Mouse (Mus musculus) CH12.LX (cell line): ENCODE measurements around the gene Doxl2. TPM values are rescaled to one million over a fixed set of nuclear protein-coding genes. Genes with fewer than 3 reads are reported as not detected.

Experiments used
- DNase-seq: peaks from one replicate; pipeline ENCODE4 v3.0.0-alpha.2; 2013; ENCODE audit errors: extremely low read depth
- H3K27ac ChIP-seq: 2 replicates; pipeline ENCODE4 v1.5.1; 2012; ENCODE audit warnings: low read depth, mild to moderate bottlenecking, control low read depth, moderate library complexity; ENCODE audit not compliant: insufficient read depth
- H3K27me3 ChIP-seq: replicated peaks from 2 replicates; pipeline ENCODE3; 2012; ENCODE audit warnings: inconsistent platforms
- H3K36me3 ChIP-seq, 2 experiments: replicated peaks in 1 of 2; 2 replicates each; pipeline versions ENCODE3 to v1.6.1; 2012; ENCODE audit warnings: inconsistent platforms in 1 of 2, low read length in 1 of 2, mild to moderate bottlenecking in 1 of 2, mixed read lengths in 1 of 2, moderate library complexity in 1 of 2; ENCODE audit not compliant: control insufficient read depth in 1 of 2, insufficient read depth in 1 of 2
- H3K4me1 ChIP-seq, 2 experiments: 2 replicates each; pipeline ENCODE4 v1.6.1; 2012; ENCODE audit warnings: inconsistent platforms in 1 of 2, moderate library complexity in 1 of 2; ENCODE audit not compliant: insufficient read depth in 2 of 2, control insufficient read depth in 1 of 2
- H3K4me2 ChIP-seq: 2 replicates; pipeline ENCODE4 v1.6.1; 2012; ENCODE audit warnings: low read depth, mild to moderate bottlenecking, control low read depth; ENCODE audit not compliant: poor library complexity, insufficient read depth, severe bottlenecking
- H3K4me3 ChIP-seq, 3 experiments: fragments of 150-350 bp in 1 of 3; sonication (generic) in 1 of 3; replicated peaks in 1 of 3; 2 replicates each; pipeline versions ENCODE3 to v1.5.1; 2011 to 2012; ENCODE audit warnings: low read depth in 2 of 3, low read length in 2 of 3, mild to moderate bottlenecking in 2 of 3, moderate library complexity in 2 of 3, control low read depth in 1 of 3, improper control_type of control experiment in 1 of 3, inconsistent platforms in 1 of 3, mixed read lengths in 1 of 3; ENCODE audit not compliant: poor library complexity in 1 of 3
- H3K79me2 ChIP-seq: replicated peaks from 2 replicates; pipeline ENCODE4 v1.6.1; 2012; ENCODE audit warnings: mild to moderate bottlenecking, moderate library complexity; ENCODE audit not compliant: control insufficient read depth, poor library complexity, insufficient read depth, severe bottlenecking; ENCODE audit errors: extremely low read depth
- H3K9ac ChIP-seq: 2 replicates; pipeline ENCODE4 v1.6.1; 2012; ENCODE audit warnings: low read depth, mild to moderate bottlenecking, control low read depth, moderate library complexity; ENCODE audit not compliant: insufficient read depth
- H3K9me3 ChIP-seq: replicated peaks from 2 replicates; pipeline ENCODE3; 2012; ENCODE audit warnings: low read length, inconsistent platforms, mixed read lengths
- CHD1 ChIP-seq: IDR thresholded peaks from 2 replicates; pipeline ENCODE4 v1.6.1; 2012; ENCODE audit warnings: low read depth, low read length, improper control_type of control experiment, inconsistent platforms
- CHD2 ChIP-seq: IDR thresholded peaks from 2 replicates; pipeline ENCODE4 v1.6.1; 2011; ENCODE audit warnings: low read length, improper control_type of control experiment
- CTCF ChIP-seq, 2 experiments: IDR thresholded peaks in 1 of 2; conservative IDR thresholded peaks in 1 of 2; 2 replicates each; pipeline ENCODE4 v1.5.1; 2011 to 2012; ENCODE audit warnings: low read depth in 2 of 2, low read length in 2 of 2, improper control_type of control experiment in 1 of 2, inconsistent platforms in 1 of 2, mild to moderate bottlenecking in 1 of 2, moderate library complexity in 1 of 2
- ELF1 ChIP-seq: IDR thresholded peaks from 2 replicates; pipeline ENCODE4 v1.6.1; 2014; ENCODE audit warnings: low read depth, mild to moderate bottlenecking, inconsistent platforms, low read length, improper control_type of control experiment
- ETS1 ChIP-seq: conservative IDR thresholded peaks from 2 replicates; pipeline ENCODE4 v1.6.1; 2012; ENCODE audit warnings: low read depth, mild to moderate bottlenecking, inconsistent platforms, low read length, improper control_type of control experiment, moderate library complexity
- GABPA ChIP-seq: IDR thresholded peaks from 2 replicates; pipeline ENCODE4 v1.6.1; 2012; ENCODE audit warnings: low read depth, low read length, improper control_type of control experiment, inconsistent platforms; ENCODE audit not compliant: insufficient replicate concordance
- HCFC1 ChIP-seq: IDR thresholded peaks from 2 replicates; pipeline ENCODE4 v1.6.1; 2012; ENCODE audit warnings: low read depth, mild to moderate bottlenecking, inconsistent platforms, low read length, improper control_type of control experiment
- JUND ChIP-seq: conservative IDR thresholded peaks from 2 replicates; pipeline ENCODE4 v1.6.1; 2011; ENCODE audit warnings: low read depth, low read length, improper control_type of control experiment
- KAT2A ChIP-seq: IDR thresholded peaks from 2 replicates; pipeline ENCODE4 v1.6.1; 2012; ENCODE audit warnings: low read length, improper control_type of control experiment, inconsistent platforms; ENCODE audit not compliant: insufficient replicate concordance
- MAFK ChIP-seq: IDR thresholded peaks from 2 replicates; pipeline ENCODE4 v1.6.1; 2011; ENCODE audit warnings: low read length, improper control_type of control experiment; ENCODE audit not compliant: insufficient replicate concordance
- MAX ChIP-seq: IDR thresholded peaks from 2 replicates; pipeline ENCODE4 v1.6.1; 2011; ENCODE audit warnings: low read length, improper control_type of control experiment
- MAZ ChIP-seq: IDR thresholded peaks from 2 replicates; pipeline ENCODE4 v1.6.1; 2012; ENCODE audit warnings: low read depth, mild to moderate bottlenecking, inconsistent platforms, low read length, improper control_type of control experiment, moderate library complexity
- MXI1 ChIP-seq: IDR thresholded peaks from 2 replicates; pipeline ENCODE4 v1.6.1; 2011; ENCODE audit warnings: mild to moderate bottlenecking, low read depth, low read length, improper control_type of control experiment
- NELFE ChIP-seq: IDR thresholded peaks from 2 replicates; pipeline ENCODE4 v1.6.1; 2011; ENCODE audit warnings: low read depth, low read length, improper control_type of control experiment
- NRF1 ChIP-seq: IDR thresholded peaks from 2 replicates; pipeline ENCODE4 v1.6.1; 2014; ENCODE audit warnings: low read depth, mild to moderate bottlenecking, inconsistent platforms, low read length, improper control_type of control experiment, moderate library complexity
- POLR2A ChIP-seq: IDR thresholded peaks from 2 replicates; pipeline ENCODE4 v1.6.1; 2011; ENCODE audit warnings: low read depth, mild to moderate bottlenecking, improper control_type of control experiment, low read length
- POLR2AphosphoS2 ChIP-seq: IDR thresholded peaks from 2 replicates; pipeline ENCODE4 v1.6.1; 2011; ENCODE audit warnings: low read depth, low read length, improper control_type of control experiment
- RAD21 ChIP-seq: IDR thresholded peaks from 2 replicates; pipeline ENCODE4 v1.6.1; 2011; ENCODE audit warnings: low read depth, mild to moderate bottlenecking, low read length, improper control_type of control experiment, moderate library complexity
- SIN3A ChIP-seq: IDR thresholded peaks from 2 replicates; pipeline ENCODE4 v1.6.1; 2012; ENCODE audit warnings: low read length, improper control_type of control experiment, inconsistent platforms
- SMC3 ChIP-seq: IDR thresholded peaks from 2 replicates; pipeline ENCODE4 v1.6.1; 2011; ENCODE audit warnings: low read depth, low read length, improper control_type of control experiment
- TBP ChIP-seq: conservative IDR thresholded peaks from 2 replicates; pipeline ENCODE4 v1.6.1; 2011; ENCODE audit warnings: low read depth, low read length, improper control_type of control experiment
- TCF12 ChIP-seq: IDR thresholded peaks from 2 replicates; pipeline ENCODE4 v1.6.1; 2014; ENCODE audit warnings: low read depth, mild to moderate bottlenecking, inconsistent platforms, low read length, improper control_type of control experiment
- UBTF ChIP-seq: IDR thresholded peaks from 2 replicates; pipeline ENCODE4 v1.6.1; 2012; ENCODE audit warnings: low read depth, mild to moderate bottlenecking, inconsistent platforms, low read length, improper control_type of control experiment, moderate library complexity
- USF1 ChIP-seq: IDR thresholded peaks from 2 replicates; pipeline ENCODE4 v1.6.1; 2014; ENCODE audit warnings: low read depth, mild to moderate bottlenecking, inconsistent platforms, low read length, improper control_type of control experiment
- ZC3H11A ChIP-seq: IDR thresholded peaks from 2 replicates; pipeline ENCODE4 v1.6.1; 2012; ENCODE audit warnings: low read depth, mild to moderate bottlenecking, inconsistent platforms, low read length, improper control_type of control experiment
- dilution Hi-C: fragments of 300-500 bp; cut with MboI; formaldehyde crosslinking; loops from 2 replicates; pipeline ENCODE4 v1.14.3; 2020; ENCODE audit warnings: low sequenced_read_pairs; ENCODE audit not compliant: extremely low pct_unique_long_range_greater_than_20kb, extremely low pct_ligation_motif_present
- in situ Hi-C: fragments of 300-500 bp; cut with MboI; formaldehyde crosslinking; loops from 3 replicates; pipeline ENCODE4 v1.14.3; 2019; ENCODE audit warnings: low sequenced_read_pairs, low pct_ligation_motif_present, low pct_unique_long_range_greater_than_20kb, mixed read lengths
- polyA plus RNA-seq: library from polyadenylated mRNA; unstranded; fragments of >175 nt; gene quantifications from 2 replicates; pipeline ENCODE4 v1.2.1, GENCODE M21; 2012; ENCODE audit warnings: low read depth; ENCODE audit not compliant: insufficient read length
- total RNA-seq, 2 experiments: library from RNA; depleted of rRNA; stranded (reverse); fragments of 300-350 nt in 1 of 2; fragments of >200 nt in 1 of 2; gene quantifications; 2 replicates each; pipeline ENCODE4 v1.2.3; 2012 to 2014

The Doxl2 gene
- total and polyA plus RNA-seq, 3 experiments = not detected

DNA sequence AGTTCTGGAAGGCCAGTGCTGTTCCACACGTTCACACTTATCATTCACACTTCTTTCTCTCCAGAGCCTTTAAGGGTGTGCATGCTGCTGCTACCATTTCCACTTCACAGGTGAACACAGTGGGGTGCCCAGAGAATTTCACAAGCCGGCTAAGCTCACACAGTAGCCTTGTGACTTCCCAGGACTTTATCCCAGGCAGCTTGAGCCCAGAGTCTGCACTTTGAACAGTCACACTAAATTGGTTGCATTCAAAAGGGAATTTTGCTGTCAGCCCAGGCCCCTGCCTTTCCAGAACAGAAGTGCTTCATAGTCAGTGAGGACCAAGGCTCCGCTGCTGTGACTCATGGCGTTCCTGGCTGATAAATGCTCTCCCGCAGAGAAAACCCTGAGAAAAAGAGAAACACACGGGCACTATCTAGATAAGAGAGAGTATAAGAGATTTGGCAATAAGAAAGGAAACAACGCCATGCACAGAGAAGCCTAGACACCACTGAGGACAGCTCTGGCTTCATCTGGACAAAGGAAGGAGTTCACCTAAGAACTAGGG lies 11.8 kb downstream of the Doxl2 start, which contains the start of gene Svs1:
Gene Svs1 (plus strand): TSS at position 418 of the 547 bp plus-strand sequence.
- Histone ChIP-seq H3K9me3 (no peaks in the 10 kb centered on the region), H3K27ac (no peak within 1 kb of the TSS), H3K9ac (no peak within 1 kb of the TSS), H3K4me1 (no peaks in the 10 kb centered on the region), H3K36me3 (no peaks in the 10 kb centered on the region), H3K79me2 (no peaks in the 10 kb centered on the region), H3K4me2 (no peak within 1 kb of the TSS), H3K4me3 (no peak within 1 kb of the TSS), H3K27me3 (no peaks in the 10 kb centered on the region)
- dilution Hi-C loops (no loop called here), in situ Hi-C loops (no loop called here)
- no peak for TF ChIP-seq ELF1
- no peak for TF ChIP-seq TCF12
- TF ChIP-seq NRF1 = no peak
- TF ChIP-seq SIN3A = no peak
- TF ChIP-seq RAD21 = no peak
- no peak for TF ChIP-seq MAX
- TF ChIP-seq UBTF = no peak
- no peak for TF ChIP-seq ZC3H11A
- no peak for TF ChIP-seq SMC3
- no peak for DNase-seq

GRCm38 (mm10) chr6:48989971-48990370 lies 15.2 kb downstream of the Doxl2 start:
- Histone ChIP-seq H3K4me2 (no peak overlapping the region), H3K4me3 (no peak overlapping the region), H3K79me2 (no peaks in the 10 kb centered on the region), H3K4me1 (no peaks in the 10 kb centered on the region), H3K9ac (no peak overlapping the region), H3K27ac (no peak overlapping the region), H3K9me3 (no peaks in the 10 kb centered on the region), H3K27me3 (peaks cover 1% of the 10 kb centered on the region), H3K36me3 (no peaks in the 10 kb centered on the region)
- dilution Hi-C loops (no loop called here), in situ Hi-C loops (no loop called here)
- no peak for DNase-seq
- no peak for TF ChIP-seq MXI1
- no peak for TF ChIP-seq MAX
- TF ChIP-seq MAZ = no peak
- TF ChIP-seq JUND = no peak
- no peak for TF ChIP-seq SMC3
- no peak for TF ChIP-seq USF1
- no peak for TF ChIP-seq MAFK
- no peak for TF ChIP-seq POLR2AphosphoS2
- TF ChIP-seq KAT2A = no peak
- no peak for TF ChIP-seq POLR2A
- TF ChIP-seq CHD1 = no peak
- no peak for TF ChIP-seq CTCF (conservative IDR thresholded peaks at IDR 0.05 in 1 of 2, IDR thresholded peaks at IDR 0.05 in 1 of 2; ENCODE audit: low read depth in 2 of 2, low read length in 2 of 2)
- TF ChIP-seq GABPA = no peak
- no peak for TF ChIP-seq HCFC1
- no peak for TF ChIP-seq TBP
- TF ChIP-seq CHD2 = no peak
- no peak for TF ChIP-seq ETS1
- TF ChIP-seq NELFE = no peak
- no peak for TF ChIP-seq TCF12
- no peak for TF ChIP-seq UBTF
